Mouse (Mus musculus) liver, adult 2 months (tissue): ENCODE measurements around the gene Zdbf2. TPM values are rescaled to one million over a fixed set of nuclear protein-coding genes. Genes with fewer than 3 reads are reported as not detected.

ENCODE experiments used
- DNase-seq: peaks from one replicate; pipeline ENCODE4 v3.0.0-alpha.2; 2011; ENCODE audit warnings: low read depth, low spot score; ENCODE audit errors: extremely low read depth
- H3K27ac ChIP-seq: fragments of 200-500 bp; replicated peaks from 2 replicates; pipeline ENCODE4 v1.5.1; 2012; ENCODE audit warnings: low read depth, mild to moderate bottlenecking, control low read depth, inconsistent platforms, low read length; ENCODE audit not compliant: insufficient read depth
- H3K27me3 ChIP-seq: fragments of 200-500 bp; 2 replicates; pipeline ENCODE4 v1.6.1; 2012; ENCODE audit warnings: mild to moderate bottlenecking, moderate library complexity, low read length, inconsistent platforms; ENCODE audit not compliant: control insufficient read depth, insufficient read depth
- H3K36me3 ChIP-seq: fragments of 200-500 bp; 2 replicates; pipeline ENCODE4 v1.6.1; 2012; ENCODE audit warnings: low read length, inconsistent platforms; ENCODE audit not compliant: control insufficient read depth, insufficient read depth
- H3K4me1 ChIP-seq: fragments of 200-500 bp; 2 replicates; pipeline ENCODE4 v1.6.1; 2011; ENCODE audit warnings: low read length; ENCODE audit not compliant: control insufficient read depth, insufficient read depth
- H3K4me3 ChIP-seq: fragments of 200-500 bp; 2 replicates; pipeline ENCODE4 v1.5.1; 2011; ENCODE audit warnings: low read depth, mild to moderate bottlenecking, control low read depth, low read length, moderate library complexity; ENCODE audit not compliant: insufficient read depth
- H3K79me2 ChIP-seq: fragments of 200-500 bp; 2 replicates; pipeline ENCODE4 v1.6.1; 2012; ENCODE audit warnings: inconsistent platforms, mild to moderate bottlenecking, low read length, moderate library complexity; ENCODE audit not compliant: control insufficient read depth, insufficient read depth
- H3K9ac ChIP-seq: fragments of 200-500 bp; 2 replicates; pipeline ENCODE4 v1.6.1; 2012; ENCODE audit warnings: low read depth, mild to moderate bottlenecking, control low read depth, inconsistent platforms, low read length
- CTCF ChIP-seq: fragments of 200-500 bp; IDR thresholded peaks from 2 replicates; pipeline ENCODE4 v1.5.1; 2011; ENCODE audit warnings: low read depth, low read length, control low read depth
- POLR2A ChIP-seq: fragments of 200-500 bp; IDR thresholded peaks from 2 replicates; pipeline ENCODE4 v1.6.1; 2011; ENCODE audit warnings: low read length, control low read depth; ENCODE audit not compliant: insufficient read depth; ENCODE audit errors: extremely low read depth
- WGBS: fragments of 180-500 bp; shearing (Covaris S2); methylation state at CpG from one replicate; pipeline ENCODE4 v1.1.7; 2018; 5-methylcytosine and 5-hydroxymethylcytosine counted together
- polyA plus RNA-seq: library from polyadenylated mRNA; depleted of rRNA; stranded (reverse); fragments of >200 nt; gene quantifications from 2 replicates; pipeline ENCODE4 v1.2.3, GENCODE M21; 2012
- total RNA-seq: library from RNA; depleted of rRNA; stranded (reverse); fragments of >200 nt; gene quantifications from 2 replicates; pipeline ENCODE4 v1.2.3, GENCODE M21; 2014

Gene Zdbf2
- total and polyA plus RNA-seq, 2 experiments = under 0.01 TPM; not detected in 1

DNA sequence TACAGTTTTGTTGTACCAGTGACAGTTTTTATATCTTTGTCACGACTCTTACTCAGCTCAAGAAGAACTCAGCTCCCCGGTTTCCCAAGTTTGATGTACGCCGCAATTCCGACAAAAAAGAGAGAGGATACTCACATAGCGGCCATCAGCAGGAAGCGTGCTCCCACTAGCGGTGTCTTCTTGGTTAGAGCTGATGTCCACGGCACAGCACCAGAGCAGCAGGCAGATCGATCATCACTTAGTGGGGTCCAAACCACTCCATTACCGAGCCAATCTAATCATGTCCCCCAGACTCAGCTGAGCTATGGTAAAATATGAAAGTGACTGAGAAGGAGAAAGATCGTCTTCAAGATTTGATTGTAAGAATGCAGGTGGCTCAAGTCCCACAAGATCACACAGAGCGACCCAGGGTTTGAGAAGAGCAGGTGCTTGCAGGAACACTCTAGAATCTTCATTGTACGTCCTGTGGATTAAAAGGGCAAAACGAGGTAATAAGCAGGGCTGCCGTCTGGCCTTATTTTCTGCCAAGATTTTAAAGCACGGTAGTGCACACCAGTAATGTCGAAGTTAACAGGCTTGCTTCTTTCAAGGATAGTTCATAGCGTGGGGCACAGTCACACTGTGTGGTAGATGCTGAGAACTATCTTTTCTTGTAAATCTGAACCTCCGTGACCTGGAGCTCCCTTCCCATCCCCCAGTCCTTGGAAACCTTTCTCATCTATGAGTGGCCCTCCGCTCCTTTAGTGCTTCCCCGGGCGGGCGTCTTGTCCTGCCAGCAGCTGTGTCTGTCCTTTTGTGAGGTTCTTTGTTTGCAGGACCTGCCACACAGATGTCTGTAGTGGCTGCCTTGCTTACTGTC, 20.5 kb upstream of the Zdbf2 start:
- DNase-seq = no peak
- H3K4me3 ChIP-seq = no peak overlapping the region
- peaks cover 31% of the 10 kb centered on the region for H3K27me3 ChIP-seq
- H3K27ac ChIP-seq = no peak overlapping the region
- TF ChIP-seq POLR2A = no peak
- TF ChIP-seq CTCF = peak; percentile 19; the same call in 1 of the 2 replicates
- no peak overlapping the region for H3K9ac ChIP-seq
- WGBS = 45% methylated on average over 24 of the region's 24 CpGs
- H3K79me2 ChIP-seq = no peaks in the 10 kb centered on the region
- H3K4me1 ChIP-seq = no peaks in the 10 kb centered on the region
- no peaks in the 10 kb centered on the region for H3K36me3 ChIP-seq

DNA sequence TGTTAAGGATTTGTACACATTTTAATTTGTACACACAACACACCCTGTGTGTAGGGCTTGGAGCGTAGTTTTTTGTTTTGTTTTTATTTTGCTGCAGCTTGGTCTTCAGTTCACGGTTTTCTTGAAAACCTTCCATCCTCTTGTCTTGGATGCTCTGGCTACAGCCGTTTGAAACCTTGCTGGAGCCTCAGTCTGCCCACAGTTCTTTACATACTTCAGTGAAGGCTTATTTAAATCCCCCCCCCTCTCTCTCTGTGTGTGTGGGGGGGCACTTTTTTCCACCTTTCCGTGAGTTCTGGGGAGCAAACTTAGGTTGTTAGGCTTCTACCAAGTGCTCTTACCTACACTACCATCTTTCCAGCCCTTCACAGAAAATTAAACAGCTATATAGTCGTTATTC, 19.8 kb upstream of the Zdbf2 start:
- Histone ChIP-seq H3K9ac (no peak overlapping the region), H3K27me3 (peaks cover 27% of the 10 kb centered on the region)
- 36% methylated on average over 5 of the region's 5 CpGs for WGBS

DNA sequence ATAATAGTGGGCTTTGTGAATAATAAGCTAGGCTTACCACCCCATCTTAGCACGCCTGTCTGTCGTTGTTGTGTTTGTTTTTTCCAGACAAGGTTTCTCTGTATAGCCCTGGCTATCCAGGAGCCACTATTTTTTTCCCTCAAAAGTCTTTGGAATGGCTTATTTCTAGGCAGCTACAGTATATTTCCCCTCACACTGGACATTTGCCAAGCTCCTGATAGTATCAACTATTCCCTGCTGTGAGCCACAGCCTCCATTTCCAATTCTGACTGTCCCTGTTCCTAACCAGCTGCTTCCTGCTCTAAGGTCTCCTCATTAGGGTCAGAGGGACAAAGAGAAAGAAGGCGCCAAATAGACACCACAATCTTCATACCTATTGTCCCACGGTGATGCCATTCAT, 18.0 kb upstream of the Zdbf2 start:
- H3K4me3 ChIP-seq = no peak overlapping the region
- no peak for TF ChIP-seq CTCF
- no peak for TF ChIP-seq POLR2A
- no peaks in the 10 kb centered on the region for H3K36me3 ChIP-seq
- no peak overlapping the region for H3K9ac ChIP-seq
- 29% methylated on average over 4 of the region's 4 CpGs for WGBS
- no peak overlapping the region for H3K27ac ChIP-seq
- H3K27me3 ChIP-seq = peaks cover 23% of the 10 kb centered on the region
- no peaks in the 10 kb centered on the region for H3K79me2 ChIP-seq
- no peak for DNase-seq
- H3K4me1 ChIP-seq = no peaks in the 10 kb centered on the region

More for the DNA sequence above, 19.8 kb upstream of the Zdbf2 start:
- Histone ChIP-seq H3K79me2 (no peaks in the 10 kb centered on the region), H3K36me3 (no peaks in the 10 kb centered on the region), H3K4me1 (no peaks in the 10 kb centered on the region), H3K4me3 (no peak overlapping the region), H3K27ac (no peak overlapping the region)
- no peak for TF ChIP-seq CTCF
- no peak for TF ChIP-seq POLR2A
- no peak for DNase-seq

DNA sequence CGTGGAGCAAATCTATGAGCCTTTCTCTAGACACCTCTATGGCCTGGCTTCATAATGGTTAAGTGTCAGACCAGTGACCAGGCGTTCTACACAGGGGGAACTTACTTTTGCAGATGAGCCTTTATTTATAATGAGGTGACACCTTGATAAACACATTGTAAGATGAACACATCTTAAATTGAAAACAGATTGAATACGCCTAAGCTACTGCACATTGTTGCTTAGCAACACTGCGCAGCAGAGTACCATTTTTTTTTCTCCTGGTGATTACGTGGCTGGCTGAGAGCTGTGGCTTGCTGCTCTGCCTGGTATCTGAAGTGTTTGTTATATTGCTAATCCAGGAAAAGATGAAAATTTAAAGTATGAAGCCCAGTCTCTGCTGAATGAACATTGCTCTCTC, 17.0 kb upstream of the Zdbf2 start:
- no peak overlapping the region for H3K27ac ChIP-seq
- TF ChIP-seq CTCF (no peak), POLR2A (no peak)
- DNase-seq = no peak
- H3K4me3 ChIP-seq = no peak overlapping the region
- H3K27me3 ChIP-seq = peaks cover 28% of the 10 kb centered on the region
- 32% methylated on average over 5 of the region's 5 CpGs for WGBS
- no peak overlapping the region for H3K9ac ChIP-seq
- H3K36me3 ChIP-seq = no peaks in the 10 kb centered on the region
- no peaks in the 10 kb centered on the region for H3K79me2 ChIP-seq
- no peaks in the 10 kb centered on the region for H3K4me1 ChIP-seq

DNA sequence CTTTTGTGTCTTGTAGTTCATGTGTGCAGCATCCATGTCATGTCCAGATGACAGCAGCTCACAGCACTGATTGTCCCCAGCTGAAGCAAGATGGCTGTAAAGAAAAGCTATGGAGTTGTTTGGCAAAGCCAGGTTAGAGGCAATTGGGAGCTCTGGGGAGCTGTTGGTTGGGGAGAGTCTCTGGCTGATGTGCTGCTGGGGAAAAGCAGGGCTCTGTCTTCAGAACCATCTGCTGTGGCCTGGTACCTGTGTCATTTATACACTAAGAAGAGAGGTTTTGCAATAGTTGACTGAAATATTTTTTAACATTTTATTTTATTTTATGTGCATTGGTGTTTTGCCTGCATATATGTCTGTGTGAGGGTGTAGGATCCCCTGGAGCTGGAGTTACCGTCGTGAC, 14.6 kb upstream of the Zdbf2 start:
- no peak overlapping the region for H3K4me3 ChIP-seq
- H3K27me3 ChIP-seq = peaks cover 26% of the 10 kb centered on the region
- no peak for DNase-seq
- H3K79me2 ChIP-seq = no peaks in the 10 kb centered on the region
- no peaks in the 10 kb centered on the region for H3K4me1 ChIP-seq
- H3K36me3 ChIP-seq = no peaks in the 10 kb centered on the region
- TF ChIP-seq CTCF = no peak
- no peak for TF ChIP-seq POLR2A
- H3K9ac ChIP-seq = no peak overlapping the region
- WGBS = 59% methylated on average over 2 of the region's 2 CpGs
- no peak overlapping the region for H3K27ac ChIP-seq

DNA sequence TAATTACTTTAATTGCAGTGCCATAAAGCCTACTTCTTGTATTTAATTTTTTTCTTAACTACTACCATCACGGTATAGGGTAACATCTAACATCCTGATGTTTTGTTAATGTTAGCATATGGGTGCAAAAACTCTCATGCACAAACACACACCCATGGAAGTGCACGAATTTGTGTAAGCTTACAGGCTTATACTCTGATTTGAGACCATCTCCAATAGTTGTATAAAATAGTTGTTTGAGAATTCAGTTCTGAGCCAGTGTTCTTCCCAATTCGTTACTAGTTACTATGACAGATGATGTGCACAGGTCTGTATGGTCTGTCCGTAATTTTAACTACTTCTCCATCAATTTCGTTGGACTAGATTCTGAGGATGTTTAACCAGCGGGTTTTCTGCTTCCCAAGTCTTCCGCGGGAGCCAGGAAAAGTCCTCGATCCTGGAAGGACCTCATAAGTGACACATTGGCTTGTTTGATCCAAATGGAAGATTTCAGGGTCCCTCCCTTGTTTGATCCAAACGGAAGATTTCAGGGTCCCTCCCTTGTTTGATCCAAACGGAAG, 13.7 kb upstream of the Zdbf2 start:
- 44% methylated on average over 11 of the region's 11 CpGs for WGBS
- H3K27me3 ChIP-seq = peaks cover 26% of the 10 kb centered on the region
- no peak for TF ChIP-seq CTCF
- TF ChIP-seq POLR2A = no peak

More for the DNA sequence above, 13.7 kb upstream of the Zdbf2 start:
- Histone ChIP-seq H3K27ac (no peak overlapping the region), H3K9ac (no peak overlapping the region), H3K79me2 (no peaks in the 10 kb centered on the region), H3K36me3 (no peaks in the 10 kb centered on the region), H3K4me3 (no peak overlapping the region), H3K4me1 (no peaks in the 10 kb centered on the region)
- no peak for DNase-seq
